Mouse (Mus musculus) megakaryocyte, embryonic 14.5 days (primary cell): ENCODE data around the gene Vwa7.

Experiments
- FLI1 ChIP-seq: IDR thresholded peaks from 2 replicates; pipeline ENCODE4 v1.6.1; 2012; ENCODE audit warnings: low read length, inconsistent platforms, mixed read lengths
- GATA1 ChIP-seq: IDR thresholded peaks from 3 replicates; pipeline ENCODE4 v1.6.1; 2012; ENCODE audit warnings: mixed read lengths, low read length, inconsistent platforms, borderline replicate concordance

- TF ChIP-seq GATA1 (no peak), FLI1 (no peak)
Observed at GRCm38 (mm10) chr17:34996411-34997141, 19.8 kb upstream of the Vwa7 start.
